Mouse (Mus musculus) midbrain, embryonic 10.5 days (tissue): ENCODE measurements around the gene Ift88. TPM values are rescaled to one million over a fixed set of nuclear protein-coding genes. Genes with fewer than 3 reads are reported as not detected.

Experiments used
- DNase-seq: peaks from one replicate; pipeline ENCODE4 v3.0.0-alpha.2; 2017; ENCODE audit warnings: low spot score
- H3K27ac ChIP-seq: fragments of 300-500 bp; sonication (generic); replicated peaks from 2 replicates; pipeline ENCODE4 v1.5.1; 2016; ENCODE audit warnings: mild to moderate bottlenecking
- H3K27me3 ChIP-seq: fragments of 300-500 bp; sonication (generic); 2 replicates; pipeline ENCODE4 v1.6.1; 2016; ENCODE audit warnings: low read depth, mild to moderate bottlenecking; ENCODE audit not compliant: poor library complexity, severe bottlenecking
- H3K36me3 ChIP-seq: fragments of 300-500 bp; sonication (generic); 2 replicates; pipeline ENCODE4 v1.6.1; 2016; ENCODE audit warnings: mild to moderate bottlenecking, moderate library complexity
- H3K4me1 ChIP-seq: fragments of 300-500 bp; sonication (generic); 2 replicates; pipeline ENCODE4 v1.6.1; 2016
- H3K4me3 ChIP-seq: fragments of 300-500 bp; sonication (generic); 2 replicates; pipeline ENCODE4 v1.5.1; 2016; ENCODE audit warnings: mild to moderate bottlenecking, moderate library complexity
- H3K9me3 ChIP-seq: fragments of 300-500 bp; sonication (generic); replicated peaks from 2 replicates; pipeline ENCODE4 v1.6.1; 2016; ENCODE audit warnings: mild to moderate bottlenecking
- WGBS: fragments of 180-500 bp; shearing (Covaris S2); methylation state at CpG from one replicate; pipeline ENCODE4 v1.1.7; 2016; 5-methylcytosine and 5-hydroxymethylcytosine counted together
- polyA plus RNA-seq: library from polyadenylated mRNA; unstranded; fragments of >200 nt; fragmentation: Nextera tagmentation; extraction: Ambion mirVana; gene quantifications from 2 replicates; pipeline ENCODE4 v1.2.1, GENCODE M21; 2016

Gene Ift88
- polyA plus RNA-seq, 1 experiment from 2014 or later = 12.1 TPM

GRCm38 (mm10) chr14:57526050-57526623 lies 102.3 kb downstream of the Ift88 start:
- WGBS = 57% methylated on average over 10 of the region's 10 CpGs
- H3K4me1 ChIP-seq = peaks cover 31% of the 10 kb centered on the region
- no peak for DNase-seq
- no peaks in the 10 kb centered on the region for H3K36me3 ChIP-seq
- H3K27ac ChIP-seq = no peak overlapping the region
- peaks cover 67% of the 10 kb centered on the region for H3K27me3 ChIP-seq
- H3K4me3 ChIP-seq = peak overlapping the region; percentile 84
- H3K9me3 ChIP-seq = no peaks in the 10 kb centered on the region

GRCm38 (mm10) chr14:57527122-57527521 lies 103.3 kb downstream of the Ift88 start:
- Histone ChIP-seq H3K27ac (no peak overlapping the region), H3K4me3 (no peak overlapping the region), H3K36me3 (no peaks in the 10 kb centered on the region), H3K4me1 (peaks cover 31% of the 10 kb centered on the region), H3K27me3 (peaks cover 68% of the 10 kb centered on the region), H3K9me3 (no peaks in the 10 kb centered on the region)
- no peak for DNase-seq
- 48% methylated on average over 7 of the region's 7 CpGs for WGBS

GRCm38 (mm10) chr14:57527598-57527997 lies 103.7 kb downstream of the Ift88 start:
- Histone ChIP-seq H3K27me3 (peaks cover 69% of the 10 kb centered on the region), H3K4me1 (peaks cover 31% of the 10 kb centered on the region), H3K27ac (no peak overlapping the region), H3K4me3 (no peak overlapping the region), H3K9me3 (no peaks in the 10 kb centered on the region), H3K36me3 (no peaks in the 10 kb centered on the region)
- DNase-seq = no peak
- WGBS = 46% methylated on average over 2 of the region's 2 CpGs

- Histone ChIP-seq H3K4me1 (peaks cover 40% of the 10 kb centered on the region), H3K27ac (no peak overlapping the region), H3K27me3 (peaks cover 65% of the 10 kb centered on the region), H3K9me3 (no peaks in the 10 kb centered on the region), H3K36me3 (no peaks in the 10 kb centered on the region), H3K4me3 (no peak overlapping the region)
- DNase-seq = no peak
- WGBS = 64% methylated on average over 10 of the region's 10 CpGs
Measured at GRCm38 (mm10) chr14:57529086-57529785, 105.4 kb downstream of the Ift88 start.

GRCm38 (mm10) chr14:57529786-57530515 lies 106.1 kb downstream of the Ift88 start:
- Histone ChIP-seq H3K4me1 (peaks cover 41% of the 10 kb centered on the region), H3K4me3 (no peak overlapping the region), H3K36me3 (no peaks in the 10 kb centered on the region), H3K27ac (no peak overlapping the region), H3K9me3 (no peaks in the 10 kb centered on the region), H3K27me3 (peaks cover 66% of the 10 kb centered on the region)
- no peak for DNase-seq
- 68% methylated on average over 5 of the region's 5 CpGs for WGBS

- no peak for DNase-seq
- peaks cover 41% of the 10 kb centered on the region for H3K4me1 ChIP-seq
- no peaks in the 10 kb centered on the region for H3K36me3 ChIP-seq
- 92% methylated on average over 3 of the region's 3 CpGs for WGBS
- peaks cover 57% of the 10 kb centered on the region for H3K27me3 ChIP-seq
- H3K9me3 ChIP-seq = no peaks in the 10 kb centered on the region
- H3K4me3 ChIP-seq = no peak overlapping the region
- no peak overlapping the region for H3K27ac ChIP-seq
Measured at GRCm38 (mm10) chr14:57532577-57532976, 108.7 kb downstream of the Ift88 start.

- no peak overlapping the region for H3K27ac ChIP-seq
- DNase-seq = peak; percentile 65
- no peak overlapping the region for H3K4me3 ChIP-seq
- H3K4me1 ChIP-seq = peaks cover 46% of the 10 kb centered on the region
- no peaks in the 10 kb centered on the region for H3K36me3 ChIP-seq
- 26% methylated on average over 3 of the region's 3 CpGs for WGBS
- H3K9me3 ChIP-seq = no peaks in the 10 kb centered on the region
- H3K27me3 ChIP-seq = peaks cover 55% of the 10 kb centered on the region
Measured at GRCm38 (mm10) chr14:57533214-57533613, 109.4 kb downstream of the Ift88 start.

- Histone ChIP-seq H3K27ac (no peak overlapping the region), H3K36me3 (no peaks in the 10 kb centered on the region), H3K4me3 (no peak overlapping the region), H3K9me3 (no peaks in the 10 kb centered on the region), H3K27me3 (peaks cover 55% of the 10 kb centered on the region), H3K4me1 (peaks cover 50% of the 10 kb centered on the region)
- 14% methylated on average over 11 of the region's 11 CpGs for WGBS
- no peak for DNase-seq
Measured at GRCm38 (mm10) chr14:57533841-57534240, 110.0 kb downstream of the Ift88 start.

GRCm38 (mm10) chr14:57534346-57534745 lies 110.5 kb downstream of the Ift88 start:
- Histone ChIP-seq H3K36me3 (no peaks in the 10 kb centered on the region), H3K4me3 (no peak overlapping the region), H3K4me1 (peaks cover 49% of the 10 kb centered on the region), H3K27me3 (peaks cover 57% of the 10 kb centered on the region), H3K9me3 (no peaks in the 10 kb centered on the region), H3K27ac (no peak overlapping the region)
- no peak for DNase-seq
- 7% methylated on average over 5 of the region's 5 CpGs for WGBS

GRCm38 (mm10) chr14:57534961-57535360 lies 111.1 kb downstream of the Ift88 start:
- peak overlapping the region; percentile 60; the same call in 1 of the 2 replicates for H3K27ac ChIP-seq
- H3K36me3 ChIP-seq = no peaks in the 10 kb centered on the region
- no peak for DNase-seq
- peaks cover 44% of the 10 kb centered on the region for H3K4me1 ChIP-seq
- peaks cover 56% of the 10 kb centered on the region for H3K27me3 ChIP-seq
- H3K9me3 ChIP-seq = no peaks in the 10 kb centered on the region
- 0 out of 2 replicates have a peak overlapping the region, but pooled peaks have one; percentile 18 for H3K4me3 ChIP-seq
- 8% methylated on average over 8 of the region's 8 CpGs for WGBS

- H3K36me3 ChIP-seq = no peaks in the 10 kb centered on the region
- H3K27me3 ChIP-seq = peaks cover 63% of the 10 kb centered on the region
- WGBS = 86% methylated on average over 6 of the region's 6 CpGs
- peaks cover 44% of the 10 kb centered on the region for H3K4me1 ChIP-seq
- H3K27ac ChIP-seq = no peak overlapping the region
- no peaks in the 10 kb centered on the region for H3K9me3 ChIP-seq
- H3K4me3 ChIP-seq = no peak overlapping the region
- DNase-seq = no peak
Measured at GRCm38 (mm10) chr14:57535646-57536045, 111.8 kb downstream of the Ift88 start.

- Histone ChIP-seq H3K27me3 (peaks cover 75% of the 10 kb centered on the region), H3K4me3 (peak overlapping the region; percentile 34; the same call in 1 of the 2 replicates), H3K4me1 (peaks cover 44% of the 10 kb centered on the region), H3K9me3 (no peaks in the 10 kb centered on the region), H3K36me3 (no peaks in the 10 kb centered on the region), H3K27ac (peak overlapping the region; percentile 61; the same call in 1 of the 2 replicates)
- DNase-seq = no peak
- WGBS = 29% methylated on average over 9 of the region's 9 CpGs
Measured at GRCm38 (mm10) chr14:57536820-57537219, 113.0 kb downstream of the Ift88 start.
